21 mouse cellular contexts compared by ENCODE assay signal in the genomic region with DNA sequence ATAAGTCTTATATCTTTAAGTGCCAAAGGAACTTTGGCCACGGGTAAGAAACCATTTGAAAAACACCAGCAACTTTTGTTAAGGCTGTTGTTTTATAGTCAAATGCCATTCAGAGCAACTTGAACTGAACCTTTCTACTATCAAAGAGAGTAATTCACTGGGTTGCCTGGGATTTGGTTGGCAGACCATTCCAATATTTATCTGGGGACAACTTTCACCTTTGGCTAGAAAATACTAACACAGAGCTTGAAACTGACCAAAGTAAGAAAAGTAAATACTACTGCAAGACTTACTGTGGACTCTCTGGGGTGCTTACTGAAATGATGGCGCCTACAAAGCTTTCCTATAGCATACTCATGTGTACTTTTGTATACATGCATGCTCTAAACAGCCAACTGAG.
A peak's percentile ranks its signal among the peaks of the same experiment; 100 is the strongest.
DNase-seq lines count a peak whose midpoint lies in the region; TF ChIP-seq lines count a peak whose summit lies in the region.
"Had no signal": no experiment of that assay in that cellular context is flagged by ENCODE, and none has a peak within 500 bp of the region (broad histone marks: within the 10 kb centered on the region; RNA-seq: fewer than 3 reads in every experiment).

No protein-coding gene starts in this region.

- peak overlapping the region; percentile 79 for H3K27ac ChIP-seq in layer of hippocampus, adult 2 months
- H3K27ac ChIP-seq: embryonic facial prominence, embryonic 13.5 days; embryonic facial prominence, embryonic 15.5 days; forebrain, embryonic 10.5 days; forebrain, embryonic 12.5 days had no signal

- TF ChIP-seq CTCF in layer of hippocampus, adult 2 months (conservative IDR thresholded peaks at IDR 0.05): no peak

- no peak overlapping the region for H3K4me3 ChIP-seq in layer of hippocampus, adult 2 months
- H3K4me3 ChIP-seq: embryonic facial prominence, embryonic 13.5 days; embryonic facial prominence, embryonic 15.5 days; erythroblast, embryonic 14.5 days; forebrain, embryonic 10.5 days; forebrain, embryonic 12.5 days had no signal

- peak; percentile 9 for DNase-seq in adrenal gland, postnatal 10 days
- no peak for DNase-seq in adrenal gland, postnatal 4 days (ENCODE audit: low spot score in 2 of 2)
- peak in 1 of 2 experiments; percentile 29 for DNase-seq in layer of hippocampus, adult 2 months (ENCODE audit: low spot score in 2 of 2)
- no peak for DNase-seq in layer of hippocampus, postnatal 36 days
- DNase-seq in adipocyte (ENCODE audit: low spot score): peak; percentile 14
- DNase-seq: adrenal gland, adult 2 months; adrenal gland, postnatal 14 days; adrenal gland, postnatal 36 days; B cell, adult 2 months; cerebellum, adult 11 months; cerebellum, adult 18-20 months; cerebellum, adult 8-10 months; cerebellum, adult 9-11 months; cerebellum, postnatal 14 days; cerebellum, postnatal 36 days; embryo, embryonic 11 days had no signal

Comparison
In these comparisons a context has a peak if more than half of its experiments do, and no peak if none do; other contexts are left out.
1. DNase-seq: peak in adrenal gland, postnatal 10 days (single experiment) and adipocyte (single experiment); none in adrenal gland, postnatal 4 days (0 of 2) and layer of hippocampus, postnatal 36 days (0 of 2).